Mouse (Mus musculus) stomach, embryonic 16.5 days (tissue): Measurements from ENCODE around the gene Gpa33. TPM values are rescaled to one million over a fixed set of nuclear protein-coding genes. Genes with fewer than 3 reads are reported as not detected.

Experiments
- ATAC-seq: fragments of 200-750 bp; cut with Nextera tagmentation; 2 replicates; pipeline ENCODE4 v1.8.0; 2017; ENCODE audit warnings: moderate number of reproducible peaks, moderate TSS enrichment; ENCODE audit not compliant: insufficient read depth, low FRiP score
- H3K27ac ChIP-seq: fragments of 300-500 bp; sonication (generic); 2 replicates; pipeline ENCODE4 v1.5.1; 2014; ENCODE audit warnings: low read length
- H3K27me3 ChIP-seq: fragments of 300-500 bp; sonication (generic); 2 replicates; pipeline ENCODE4 v1.6.1; 2014; ENCODE audit warnings: low read length, control low read depth, mixed read lengths; ENCODE audit not compliant: control insufficient read depth, insufficient read depth
- H3K36me3 ChIP-seq: fragments of 300-500 bp; sonication (generic); 2 replicates; pipeline ENCODE4 v1.6.1; 2014; ENCODE audit warnings: low read length; ENCODE audit not compliant: control insufficient read depth, insufficient read depth
- H3K4me1 ChIP-seq: fragments of 300-500 bp; sonication (generic); 2 replicates; pipeline ENCODE4 v1.6.1; 2014; ENCODE audit warnings: low read length, control low read depth, mixed read lengths; ENCODE audit not compliant: control insufficient read depth, insufficient read depth
- H3K4me2 ChIP-seq: fragments of 300-500 bp; sonication (generic); 2 replicates; pipeline ENCODE4 v1.6.1; 2014; ENCODE audit warnings: low read depth, low read length, mixed read lengths
- H3K4me3 ChIP-seq: fragments of 300-500 bp; sonication (generic); replicated peaks from 2 replicates; pipeline ENCODE4 v1.5.1; 2014; ENCODE audit warnings: mild to moderate bottlenecking, low read length
- H3K9ac ChIP-seq: fragments of 300-500 bp; sonication (generic); 2 replicates; pipeline ENCODE4 v1.6.1; 2014; ENCODE audit warnings: low read length
- H3K9me3 ChIP-seq: fragments of 300-500 bp; sonication (generic); replicated peaks from 2 replicates; pipeline ENCODE4 v1.6.1; 2016; ENCODE audit warnings: low read length, control low read depth; ENCODE audit not compliant: control insufficient read depth
- WGBS: fragments of 180-500 bp; shearing (Covaris S2); extraction: QIAGEN DNeasy Blood & Tissue Kit; methylation state at CpG from one replicate; pipeline ENCODE4 v1.1.7; 2014; 5-methylcytosine and 5-hydroxymethylcytosine counted together
- polyA plus RNA-seq: library from polyadenylated mRNA; unstranded; fragments of >200 nt; fragmentation: Nextera tagmentation; extraction: Ambion mirVana; gene quantifications from 2 replicates; pipeline ENCODE4 v1.2.1, GENCODE M21; 2015

Gene Gpa33
- polyA plus RNA-seq, 1 experiment from 2014 or later, result 11.9 TPM

GRCm38 (mm10) chr1:166185357-166185756 is 55.3 kb downstream of the Gpa33 start:
- Histone ChIP-seq H3K27me3 (no peaks in the 10 kb centered on the region), H3K27ac (no peak overlapping the region), H3K9me3 (no peaks in the 10 kb centered on the region), H3K36me3 (no peaks in the 10 kb centered on the region), H3K4me1 (no peaks in the 10 kb centered on the region), H3K4me3 (no peak overlapping the region), H3K9ac (no peak overlapping the region), H3K4me2 (no peak overlapping the region)
- no peak for ATAC-seq
- 78% methylated on average over 5 of the region's 5 CpGs for WGBS

GRCm38 (mm10) chr1:166189821-166190220 is 59.8 kb downstream of the Gpa33 start:
- 84% methylated on average over 4 of the region's 4 CpGs for WGBS
- Histone ChIP-seq H3K4me3 (no peak overlapping the region), H3K4me2 (no peak overlapping the region), H3K4me1 (no peaks in the 10 kb centered on the region), H3K9ac (no peak overlapping the region), H3K9me3 (no peaks in the 10 kb centered on the region), H3K36me3 (no peaks in the 10 kb centered on the region), H3K27me3 (no peaks in the 10 kb centered on the region), H3K27ac (no peak overlapping the region)
- ATAC-seq, result no peak

GRCm38 (mm10) chr1:166204171-166204570 is 74.1 kb downstream of the Gpa33 start:
- Histone ChIP-seq H3K9me3 (no peaks in the 10 kb centered on the region), H3K4me2 (no peak overlapping the region), H3K9ac (no peak overlapping the region), H3K27ac (no peak overlapping the region), H3K4me1 (no peaks in the 10 kb centered on the region), H3K27me3 (no peaks in the 10 kb centered on the region), H3K36me3 (no peaks in the 10 kb centered on the region), H3K4me3 (no peak overlapping the region)
- 48% methylated on average over 5 of the region's 5 CpGs for WGBS
- ATAC-seq, result no peak

GRCm38 (mm10) chr1:166205159-166205558 is 75.1 kb downstream of the Gpa33 start:
- Histone ChIP-seq H3K9ac (no peak overlapping the region), H3K27ac (no peak overlapping the region), H3K27me3 (no peaks in the 10 kb centered on the region), H3K4me2 (no peak overlapping the region), H3K9me3 (no peaks in the 10 kb centered on the region), H3K4me3 (no peak overlapping the region), H3K36me3 (no peaks in the 10 kb centered on the region), H3K4me1 (no peaks in the 10 kb centered on the region)
- no peak for ATAC-seq
- WGBS, result 72% methylated on average over 3 of the region's 3 CpGs

GRCm38 (mm10) chr1:166209371-166209770 is 79.3 kb downstream of the Gpa33 start:
- no peaks in the 10 kb centered on the region for H3K9me3 ChIP-seq
- no peaks in the 10 kb centered on the region for H3K27me3 ChIP-seq
- no peak overlapping the region for H3K4me2 ChIP-seq
- no peak overlapping the region for H3K9ac ChIP-seq
- no peak overlapping the region for H3K4me3 ChIP-seq
- no peaks in the 10 kb centered on the region for H3K4me1 ChIP-seq
- 79% methylated on average over 6 of the region's 6 CpGs for WGBS
- no peak overlapping the region for H3K27ac ChIP-seq
- no peak for ATAC-seq
- no peaks in the 10 kb centered on the region for H3K36me3 ChIP-seq

GRCm38 (mm10) chr1:166214181-166214580 is 84.1 kb downstream of the Gpa33 start:
- Histone ChIP-seq H3K4me2 (no peak overlapping the region), H3K27me3 (no peaks in the 10 kb centered on the region), H3K9me3 (no peaks in the 10 kb centered on the region), H3K4me3 (no peak overlapping the region), H3K9ac (no peak overlapping the region), H3K4me1 (no peaks in the 10 kb centered on the region), H3K27ac (no peak overlapping the region), H3K36me3 (no peaks in the 10 kb centered on the region)
- ATAC-seq, result no peak
- WGBS, result 84% methylated on average over 4 of the region's 4 CpGs

Other genes with a start within 250 kb of the Gpa33 start
- gene Pou2f1, start 127.6 kb upstream of the Gpa33 start, polyA plus RNA-seq, result 9.4 and 10.2 TPM in 2 replicates
- 2.5 and 6.1 TPM in 2 replicates for gene Dusp27, start 2.3 kb upstream of the Gpa33 start, polyA plus RNA-seq
- not detected in 2 replicates for gene Mael, start 108.5 kb downstream of the Gpa33 start, polyA plus RNA-seq
- 0.87 and 1.1 TPM in 2 replicates for gene Ildr2, start 123.9 kb downstream of the Gpa33 start, polyA plus RNA-seq
- 42.5 and 47.4 TPM in 2 replicates for gene Tada1, start 248.9 kb downstream of the Gpa33 start, polyA plus RNA-seq